ENCODE assay signal across 9 mouse cellular contexts in genomic region chr14:55496761-55497448, GRCm38 (mm10). TPM values are rescaled to one million over a fixed set of nuclear protein-coding genes. Genes with fewer than 3 reads are reported as not detected.
DNase-seq lines count a peak whose midpoint lies in the region; ATAC-seq and TF ChIP-seq lines count a peak whose summit lies in the region.
"Had no signal": no experiment of that assay in that cellular context is flagged by ENCODE, and none has a peak within 500 bp of the region (broad histone marks: within the 10 kb centered on the region; RNA-seq: fewer than 3 reads in every experiment).

No protein-coding gene starts in this region.

- no peak overlapping the region for H3K9ac ChIP-seq in kidney, postnatal 0 days (ENCODE audit: low read depth, low read length)
- H3K9ac ChIP-seq in forebrain, embryonic 11.5 days (ENCODE audit: low read length) = no peak overlapping the region
- H3K9ac ChIP-seq in hindbrain, embryonic 12.5 days = no peak overlapping the region
- H3K9ac ChIP-seq in midbrain, embryonic 15.5 days = no peak overlapping the region

- no peak for TF ChIP-seq CTCF in kidney, postnatal 0 days (IDR thresholded peaks at IDR 0.05; ENCODE audit: low read depth)
- no peak for TF ChIP-seq CTCF in kidney, adult 2 months (conservative IDR thresholded peaks at IDR 0.05; ENCODE audit: insufficient read depth, insufficient read length, low read depth, low read length)

- no peak for DNase-seq in kidney, postnatal 0 days (ENCODE audit: low spot score)
- DNase-seq in kidney, adult 2 months = no peak
- no peak for DNase-seq in forebrain, embryonic 11.5 days (ENCODE audit: low spot score)
- DNase-seq in urinary bladder, postnatal 14 days (ENCODE audit: low spot score) = no peak
- no peak for DNase-seq in layer of hippocampus, postnatal 10 days (ENCODE audit: low spot score in 2 of 2)

- no peaks in the 10 kb centered on the region for H3K9me3 ChIP-seq in kidney, postnatal 0 days (replicated peaks; ENCODE audit: low read length)
- H3K9me3 ChIP-seq in forebrain, embryonic 11.5 days (ENCODE audit: control insufficient read depth, low read length) = no peaks in the 10 kb centered on the region
- H3K9me3 ChIP-seq in hindbrain, embryonic 12.5 days (replicated peaks) = no peaks in the 10 kb centered on the region
- H3K9me3 ChIP-seq in midbrain, embryonic 15.5 days = no peaks in the 10 kb centered on the region

- no peak overlapping the region for H3K4me2 ChIP-seq in kidney, postnatal 0 days (ENCODE audit: low read length)
- no peak overlapping the region for H3K4me2 ChIP-seq in forebrain, embryonic 11.5 days (ENCODE audit: low read depth, low read length, severe bottlenecking)
- H3K4me2 ChIP-seq in hindbrain, embryonic 12.5 days (replicated peaks) = no peak overlapping the region
- H3K4me2 ChIP-seq in midbrain, embryonic 15.5 days = no peak overlapping the region

- H3K36me3 ChIP-seq in kidney, postnatal 0 days (ENCODE audit: insufficient read depth, low read length) = no peaks in the 10 kb centered on the region
- no peaks in the 10 kb centered on the region for H3K36me3 ChIP-seq in kidney, adult 2 months (ENCODE audit: control insufficient read depth, insufficient read depth, low read length)
- no peaks in the 10 kb centered on the region; the same call in 1 of the 2 replicates for H3K36me3 ChIP-seq in forebrain, embryonic 11.5 days (ENCODE audit: control insufficient read depth, insufficient read depth, low read length)
- peaks cover 52% of the 10 kb centered on the region for H3K36me3 ChIP-seq in hindbrain, embryonic 12.5 days
- peaks cover 33% of the 10 kb centered on the region for H3K36me3 ChIP-seq in midbrain, embryonic 15.5 days (replicated peaks)

- no peaks in the 10 kb centered on the region for H3K27me3 ChIP-seq in kidney, postnatal 0 days (ENCODE audit: insufficient read depth, low read length)
- no peaks in the 10 kb centered on the region for H3K27me3 ChIP-seq in kidney, adult 2 months (replicated peaks; ENCODE audit: control insufficient read depth, insufficient read depth, low read length)
- H3K27me3 ChIP-seq in forebrain, embryonic 11.5 days (ENCODE audit: control insufficient read depth, insufficient read depth, low read length) = no peaks in the 10 kb centered on the region
- no peaks in the 10 kb centered on the region for H3K27me3 ChIP-seq in hindbrain, embryonic 12.5 days
- no peaks in the 10 kb centered on the region for H3K27me3 ChIP-seq in midbrain, embryonic 15.5 days (replicated peaks)

- WGBS in kidney, postnatal 0 days = 69% methylated on average over 16 of the region's 16 CpGs
- 80% methylated on average over 15 of the region's 16 CpGs for WGBS in kidney, adult 2 months
- WGBS in forebrain, embryonic 11.5 days = 74% methylated on average over 16 of the region's 16 CpGs
- 74% methylated on average over 15 of the region's 16 CpGs for WGBS in hindbrain, embryonic 12.5 days
- WGBS in midbrain, embryonic 15.5 days = 79% methylated on average over 16 of the region's 16 CpGs

- peak; percentile 17; the same call in 1 of the 2 replicates for ATAC-seq in kidney, postnatal 0 days (replicated peaks; ENCODE audit: low FRiP score, low read depth)
- ATAC-seq in forebrain, embryonic 11.5 days (replicated peaks; ENCODE audit: low FRiP score) = peak; percentile 39
- ATAC-seq in hindbrain, embryonic 12.5 days (ENCODE audit: low FRiP score) = peak; percentile 23
- ATAC-seq in midbrain, embryonic 15.5 days (replicated peaks) = peak; percentile 35

- TF ChIP-seq POLR2A in kidney, adult 2 months (IDR thresholded peaks at IDR 0.05; ENCODE audit: low read depth, low read length) = no peak

- H3K27ac ChIP-seq in kidney, postnatal 0 days = no peak overlapping the region
- no peak overlapping the region for H3K27ac ChIP-seq in kidney, adult 2 months (ENCODE audit: insufficient read depth, low read depth, low read length)
- H3K27ac ChIP-seq in forebrain, embryonic 11.5 days (ENCODE audit: low read depth, low read length) = no peak overlapping the region
- H3K27ac ChIP-seq in hindbrain, embryonic 12.5 days = no peak overlapping the region
- no peak overlapping the region for H3K27ac ChIP-seq in midbrain, embryonic 15.5 days

- H3K4me3 ChIP-seq in kidney, postnatal 0 days (replicated peaks; ENCODE audit: low read depth, low read length) = no peak overlapping the region
- no peak overlapping the region for H3K4me3 ChIP-seq in kidney, adult 2 months (ENCODE audit: insufficient read depth, low read depth, low read length)
- no peak overlapping the region for H3K4me3 ChIP-seq in forebrain, embryonic 11.5 days (ENCODE audit: low read depth, low read length)
- no peak overlapping the region for H3K4me3 ChIP-seq in hindbrain, embryonic 12.5 days
- no peak overlapping the region for H3K4me3 ChIP-seq in midbrain, embryonic 15.5 days

- H3K4me1 ChIP-seq in kidney, postnatal 0 days (replicated peaks; ENCODE audit: insufficient read depth, low read length) = no peaks in the 10 kb centered on the region
- H3K4me1 ChIP-seq in kidney, adult 2 months (ENCODE audit: control insufficient read depth, insufficient read depth, low read length) = no peaks in the 10 kb centered on the region
- H3K4me1 ChIP-seq in forebrain, embryonic 11.5 days (replicated peaks; ENCODE audit: control insufficient read depth, insufficient read depth, low read length) = no peaks in the 10 kb centered on the region
- H3K4me1 ChIP-seq in hindbrain, embryonic 12.5 days = peaks cover 12% of the 10 kb centered on the region
- peaks cover 16% of the 10 kb centered on the region for H3K4me1 ChIP-seq in midbrain, embryonic 15.5 days

RNA-seq across cellular contexts. Expression of gene Carmil3, which starts 6.5 kb away (rescaled TPM):
- 0.96 and 0.98 TPM in 2 replicates for polyA plus RNA-seq in kidney, postnatal 0 days (2015; fragmentation: Nextera tagmentation; extraction: Ambion mirVana)
- polyA plus RNA-seq in kidney, adult 2 months (2012; rRNA removed) = 3.5 and 3.8 TPM in 2 replicates
- 13.3 and 14.6 TPM in 2 replicates for polyA plus RNA-seq in forebrain, embryonic 11.5 days (2014; fragmentation: Nextera tagmentation; extraction: Ambion mirVana)
- polyA plus RNA-seq in hindbrain, embryonic 12.5 days (2016; fragmentation: Nextera tagmentation; extraction: Ambion mirVana) = 17.0 and 18.0 TPM in 2 replicates
- 32.4 and 36.1 TPM in 2 replicates for polyA plus RNA-seq in midbrain, embryonic 15.5 days (2015; fragmentation: Nextera tagmentation; extraction: Ambion mirVana)
- 100 to 1,000 TPM; 106 to 144 TPM for total RNA-seq in layer of hippocampus, postnatal 10 days (2021)

RNA-seq across cellular contexts. Expression of gene Cpne6, which starts 13.3 kb away (rescaled TPM):
- polyA plus RNA-seq in kidney, postnatal 0 days (2015; fragmentation: Nextera tagmentation; extraction: Ambion mirVana) = 0.19 and 0.28 TPM in 2 replicates
- polyA plus RNA-seq in kidney, adult 2 months (2012; rRNA removed) = 0.11 and 0.22 TPM in 2 replicates
- polyA plus RNA-seq in forebrain, embryonic 11.5 days (2014; fragmentation: Nextera tagmentation; extraction: Ambion mirVana) = 0.21 and 0.28 TPM in 2 replicates
- polyA plus RNA-seq in hindbrain, embryonic 12.5 days (2016; fragmentation: Nextera tagmentation; extraction: Ambion mirVana) = 0.83 and 1.4 TPM in 2 replicates
- 1.9 and 2.1 TPM in 2 replicates for polyA plus RNA-seq in midbrain, embryonic 15.5 days (2015; fragmentation: Nextera tagmentation; extraction: Ambion mirVana)
- 100 to 1,000 TPM; 306 to 335 TPM for total RNA-seq in layer of hippocampus, postnatal 10 days (2021)
- total RNA-seq: MEL had no signal

RNA-seq across cellular contexts. Expression of gene Dhrs4, which starts 18.3 kb away (rescaled TPM):
- polyA plus RNA-seq in kidney, postnatal 0 days (2015; fragmentation: Nextera tagmentation; extraction: Ambion mirVana) = 130 and 144 TPM in 2 replicates
- polyA plus RNA-seq in kidney, adult 2 months (2012; rRNA removed) = 141 and 173 TPM in 2 replicates
- 30.2 and 36.5 TPM in 2 replicates for polyA plus RNA-seq in forebrain, embryonic 11.5 days (2014; fragmentation: Nextera tagmentation; extraction: Ambion mirVana)
- polyA plus RNA-seq in hindbrain, embryonic 12.5 days (2016; fragmentation: Nextera tagmentation; extraction: Ambion mirVana) = 42.7 and 44.5 TPM in 2 replicates
- 20.8 and 21.6 TPM in 2 replicates for polyA plus RNA-seq in midbrain, embryonic 15.5 days (2015; fragmentation: Nextera tagmentation; extraction: Ambion mirVana)
- total RNA-seq in layer of hippocampus, postnatal 10 days (2021) = 10 to 100 TPM; 16.5 to 17.7 TPM

RNA-seq across cellular contexts. Expression of gene Nrl, which starts 27.9 kb away (rescaled TPM):
- not detected in 2 replicates for polyA plus RNA-seq in kidney, postnatal 0 days (2015; fragmentation: Nextera tagmentation; extraction: Ambion mirVana)
- not detected in 2 replicates for polyA plus RNA-seq in kidney, adult 2 months (2012; rRNA removed)
- not detected in 2 replicates for polyA plus RNA-seq in forebrain, embryonic 11.5 days (2014; fragmentation: Nextera tagmentation; extraction: Ambion mirVana)
- not detected in 2 replicates for polyA plus RNA-seq in hindbrain, embryonic 12.5 days (2016; fragmentation: Nextera tagmentation; extraction: Ambion mirVana)
- 0.15 and 0.17 TPM in 2 replicates for polyA plus RNA-seq in midbrain, embryonic 15.5 days (2015; fragmentation: Nextera tagmentation; extraction: Ambion mirVana)
- total RNA-seq in layer of hippocampus, postnatal 10 days (2021) = under 1 TPM; 0.34 to 0.76 TPM
- total RNA-seq: adrenal gland, postnatal 10 days; MEL had no signal

RNA-seq across cellular contexts. Expression of gene Pck2, which starts 43.2 kb away (rescaled TPM):
- polyA plus RNA-seq in kidney, postnatal 0 days (2015; fragmentation: Nextera tagmentation; extraction: Ambion mirVana) = 38.2 and 42.2 TPM in 2 replicates
- polyA plus RNA-seq in kidney, adult 2 months (2012; rRNA removed) = 22.9 and 27.4 TPM in 2 replicates
- polyA plus RNA-seq in forebrain, embryonic 11.5 days (2014; fragmentation: Nextera tagmentation; extraction: Ambion mirVana) = 16.2 and 17.8 TPM in 2 replicates
- polyA plus RNA-seq in hindbrain, embryonic 12.5 days (2016; fragmentation: Nextera tagmentation; extraction: Ambion mirVana) = 22.3 and 23.6 TPM in 2 replicates
- polyA plus RNA-seq in midbrain, embryonic 15.5 days (2015; fragmentation: Nextera tagmentation; extraction: Ambion mirVana) = 25.4 and 28.0 TPM in 2 replicates
- total RNA-seq in layer of hippocampus, postnatal 10 days (2021) = 10 to 100 TPM; 20.4 to 21.4 TPM
